Mouse (Mus musculus) bone marrow, adult 2 months (tissue): Measurements from ENCODE around the gene Sel1l3.

Experiments
- CTCF ChIP-seq: fragments of 200-500 bp; IDR thresholded peaks from 2 replicates; pipeline ENCODE4 v1.5.1; 2011; ENCODE audit warnings: low read length, control low read depth; ENCODE audit not compliant: control insufficient read depth, insufficient read depth
- POLR2A ChIP-seq: fragments of 200-500 bp; IDR thresholded peaks from 2 replicates; pipeline ENCODE4 v1.6.1; 2011; ENCODE audit warnings: low read depth, mild to moderate bottlenecking, control low read depth, low read length, borderline replicate concordance; ENCODE audit not compliant: control insufficient read depth

- no peak for TF ChIP-seq CTCF
- TF ChIP-seq POLR2A = no peak
Measured at GRCm38 (mm10) chr5:53238761-53239160, 25.0 kb upstream of the Sel1l3 start.
